Mouse (Mus musculus) spleen, adult 2 months (tissue): ENCODE data around the gene Fnip1. TPM values are rescaled to one million over a fixed set of nuclear protein-coding genes. Genes with fewer than 3 reads are reported as not detected.
A peak's percentile ranks its signal among the peaks of the same experiment; 100 is the strongest.

ENCODE experiments used
- DNase-seq, 2 experiments: peaks; one replicate each; pipeline versions ENCODE4 v3.0.0 to v3.0.0-alpha.2; 2012 to 2021; ENCODE audit warnings: low spot score in 2 of 2, low read depth in 1 of 2
- H3K27ac ChIP-seq: fragments of 200-500 bp; 2 replicates; pipeline ENCODE4 v1.5.1; 2012; ENCODE audit warnings: low read length, inconsistent platforms; ENCODE audit not compliant: insufficient read depth
- H3K27me3 ChIP-seq: fragments of 200-500 bp; 2 replicates; pipeline ENCODE4 v1.6.1; 2012; ENCODE audit warnings: mild to moderate bottlenecking, moderate library complexity, low read length, inconsistent platforms; ENCODE audit not compliant: control insufficient read depth, insufficient read depth
- H3K36me3 ChIP-seq: fragments of 200-500 bp; 2 replicates; pipeline ENCODE4 v1.6.1; 2012; ENCODE audit warnings: mild to moderate bottlenecking, low read length, inconsistent platforms; ENCODE audit not compliant: control insufficient read depth, insufficient read depth
- H3K4me1 ChIP-seq: fragments of 200-500 bp; 2 replicates; pipeline ENCODE4 v1.6.1; 2011; ENCODE audit warnings: inconsistent platforms; ENCODE audit not compliant: control insufficient read depth, insufficient read depth, insufficient read length
- H3K4me3 ChIP-seq: fragments of 200-500 bp; 2 replicates; pipeline ENCODE4 v1.5.1; 2011; ENCODE audit warnings: mild to moderate bottlenecking, inconsistent platforms; ENCODE audit not compliant: insufficient read depth, insufficient read length; ENCODE audit errors: extremely low read depth
- CTCF ChIP-seq: fragments of 200-500 bp; IDR thresholded peaks from 2 replicates; pipeline ENCODE4 v1.5.1; 2011; ENCODE audit warnings: mild to moderate bottlenecking, inconsistent platforms; ENCODE audit not compliant: insufficient read depth, insufficient read length, insufficient replicate concordance; ENCODE audit errors: extremely low read depth
- POLR2A ChIP-seq: fragments of 200-500 bp; IDR thresholded peaks from 2 replicates; pipeline ENCODE4 v1.6.1; 2011; ENCODE audit warnings: low read depth, low read length, inconsistent platforms
- WGBS: fragments of 180-500 bp; shearing (Covaris S2); methylation state at CpG from one replicate; pipeline ENCODE4 v1.1.7; 2018; 5-methylcytosine and 5-hydroxymethylcytosine counted together
- polyA plus RNA-seq: library from polyadenylated mRNA; depleted of rRNA; stranded (reverse); fragments of >200 nt; gene quantifications from 2 replicates; pipeline ENCODE4 v1.2.3, GENCODE M21; 2012

Fnip1 gene
- polyA plus RNA-seq, 1 experiment, result 1.1 TPM

DNA sequence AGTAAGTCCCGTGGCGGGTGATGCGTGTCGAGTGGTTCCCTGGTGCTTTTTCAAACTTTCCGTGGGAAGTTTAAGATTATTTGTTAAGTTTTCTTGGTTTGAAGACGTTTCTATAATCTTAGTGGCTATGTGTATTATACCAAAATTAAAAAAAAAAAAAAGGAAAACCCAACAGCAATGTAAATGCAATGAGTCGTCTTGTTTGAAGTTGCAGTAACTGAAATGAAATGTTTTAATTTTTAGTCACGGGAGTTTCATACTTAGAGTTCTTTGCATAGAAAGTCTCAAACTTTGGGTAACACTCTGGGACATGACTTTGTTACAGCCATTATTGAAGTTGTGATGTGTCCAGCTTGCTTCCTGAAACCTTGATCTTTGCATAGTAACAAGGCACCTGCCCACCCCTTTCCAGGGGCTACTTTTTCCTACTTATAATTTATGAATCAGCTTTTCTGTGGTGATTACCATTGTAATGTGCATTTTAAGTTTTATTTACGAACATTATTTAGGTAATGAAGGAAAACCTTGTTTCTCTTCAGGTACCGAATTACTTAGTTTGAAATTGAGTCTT, 85.5 kb downstream of the Fnip1 start:
- WGBS, result 4% methylated on average over 10 of the region's 10 CpGs
- H3K4me1 ChIP-seq, result peaks cover 25% of the 10 kb centered on the region
- H3K36me3 ChIP-seq, result no peaks in the 10 kb centered on the region
- TF ChIP-seq CTCF, result no peak
- TF ChIP-seq POLR2A, result no peak
- DNase-seq, result no peak
- H3K4me3 ChIP-seq, result peak overlapping the region; percentile 89
- H3K27me3 ChIP-seq, result no peaks in the 10 kb centered on the region
- H3K27ac ChIP-seq, result peak overlapping the region; percentile 99

- DNase-seq, result no peak
- 6% methylated on average over 2 of the region's 2 CpGs for WGBS
- H3K4me3 ChIP-seq, result no peak overlapping the region
- H3K27ac ChIP-seq, result no peak overlapping the region
- H3K27me3 ChIP-seq, result no peaks in the 10 kb centered on the region
- TF ChIP-seq CTCF (no peak), POLR2A (no peak)
- no peaks in the 10 kb centered on the region for H3K36me3 ChIP-seq
- H3K4me1 ChIP-seq, result peaks cover 20% of the 10 kb centered on the region
Observed at GRCm38 (mm10) chr11:54528002-54528401, 90.0 kb downstream of the Fnip1 start.

DNA sequence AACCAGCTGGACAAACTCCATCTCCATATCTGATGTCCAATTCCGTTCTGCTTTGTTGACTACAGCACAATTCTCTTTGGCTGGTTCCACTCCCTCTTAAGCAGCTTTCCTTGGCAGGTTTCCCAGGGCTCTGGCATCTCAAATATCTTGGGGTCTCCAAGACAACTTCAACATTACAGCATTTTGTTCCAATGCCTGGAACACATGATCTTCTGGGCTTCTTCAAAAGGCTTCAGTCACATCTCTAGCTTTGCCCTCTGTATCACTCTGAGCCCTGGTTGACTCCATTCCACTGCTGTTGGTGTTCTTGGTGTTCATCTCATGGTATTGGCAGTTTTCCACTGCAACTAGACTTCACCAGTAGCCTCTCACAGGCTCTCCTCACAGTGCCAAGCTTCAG, 92.4 kb downstream of the Fnip1 start:
- WGBS, result 82% methylated on average over 1 of the region's 1 CpGs
- Histone ChIP-seq H3K4me3 (no peak overlapping the region), H3K36me3 (no peaks in the 10 kb centered on the region), H3K27ac (no peak overlapping the region), H3K27me3 (no peaks in the 10 kb centered on the region), H3K4me1 (peaks cover 15% of the 10 kb centered on the region)
- no peak for DNase-seq
- TF ChIP-seq POLR2A (no peak), CTCF (no peak)

GRCm38 (mm10) chr11:54530916-54531315, 92.9 kb downstream of the Fnip1 start:
- DNase-seq, result no peak
- H3K4me3 ChIP-seq, result no peak overlapping the region
- H3K36me3 ChIP-seq, result no peaks in the 10 kb centered on the region
- no peaks in the 10 kb centered on the region for H3K27me3 ChIP-seq
- H3K27ac ChIP-seq, result no peak overlapping the region
- whole genome bisulfite sequencing, result 81% methylated on average over 1 of the region's 1 CpGs
- TF ChIP-seq CTCF (no peak), POLR2A (no peak)
- peaks cover 15% of the 10 kb centered on the region for H3K4me1 ChIP-seq

DNA sequence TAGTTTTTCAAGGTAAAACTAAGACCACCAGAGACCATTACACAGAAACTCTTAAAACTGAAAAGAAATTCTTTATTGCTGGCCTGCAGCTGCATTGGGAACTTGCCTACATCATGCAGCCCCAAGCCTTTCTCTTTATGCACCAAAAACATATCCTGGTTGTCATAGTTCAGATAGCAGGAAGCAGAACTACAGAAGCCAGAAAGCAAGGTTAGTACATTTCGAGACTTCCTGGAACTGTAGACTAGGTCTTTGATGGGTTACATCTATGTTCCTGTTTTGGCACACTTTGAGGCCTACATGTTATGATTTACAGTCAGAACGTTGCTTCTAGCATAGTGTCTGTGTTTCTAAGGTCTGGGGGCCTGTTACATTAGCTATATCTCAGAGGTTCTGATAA, 95.8 kb downstream of the Fnip1 start:
- peak in 1 of 2 experiments; percentile 52 for DNase-seq
- no peak overlapping the region for H3K27ac ChIP-seq
- no peak for TF ChIP-seq CTCF
- TF ChIP-seq POLR2A, result no peak
- H3K4me3 ChIP-seq, result no peak overlapping the region
- H3K27me3 ChIP-seq, result no peaks in the 10 kb centered on the region
- WGBS, result 3% methylated on average over 2 of the region's 2 CpGs
- H3K4me1 ChIP-seq, result peaks cover 11% of the 10 kb centered on the region
- H3K36me3 ChIP-seq, result no peaks in the 10 kb centered on the region

DNA sequence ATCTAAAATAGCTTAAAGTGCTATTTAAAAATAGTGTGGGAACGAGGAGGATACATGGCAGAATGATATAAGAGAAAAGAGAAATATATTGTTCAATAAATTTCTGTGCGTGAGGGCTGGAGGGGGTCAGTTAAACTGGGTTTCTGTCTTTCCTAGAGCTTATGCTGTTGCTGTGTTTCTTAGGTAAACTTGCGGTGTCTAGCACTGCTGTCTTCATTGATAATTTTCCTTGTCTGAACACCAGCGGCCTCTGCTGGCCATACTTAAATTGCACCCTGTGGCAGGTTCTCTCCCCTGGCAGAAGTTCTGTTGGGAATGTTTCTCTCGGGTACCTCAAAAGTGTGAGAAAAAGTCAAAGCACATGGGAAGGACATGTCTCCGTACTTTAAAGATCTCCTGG, 96.9 kb downstream of the Fnip1 start:
- DNase-seq, result peak; percentile 49 to 76
- Histone ChIP-seq H3K27ac (no peak overlapping the region), H3K4me1 (peaks cover 11% of the 10 kb centered on the region)

DNA sequence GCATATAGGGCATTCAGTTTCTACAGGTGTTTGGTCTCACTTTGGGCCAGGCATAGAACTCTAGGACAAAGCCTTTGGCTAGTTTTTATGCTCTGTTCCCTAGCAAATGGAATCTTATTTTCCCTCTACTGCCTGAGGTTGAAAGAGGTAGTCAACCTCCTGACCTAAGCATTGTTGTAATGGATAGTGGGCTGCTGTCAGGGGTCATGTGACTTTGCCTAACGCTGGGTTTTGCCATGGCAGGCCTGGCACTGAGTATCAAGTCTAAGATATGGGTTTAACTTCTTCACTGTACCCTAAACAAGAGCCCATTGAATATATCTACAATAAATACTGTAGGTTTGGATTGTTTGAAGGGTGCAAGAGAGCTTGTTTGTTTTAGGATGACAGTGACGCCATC, 101.0 kb downstream of the Fnip1 start:
- no peak overlapping the region for H3K4me3 ChIP-seq
- DNase-seq, result no peak
- peaks cover 5% of the 10 kb centered on the region for H3K4me1 ChIP-seq
- H3K36me3 ChIP-seq, result no peaks in the 10 kb centered on the region
- H3K27ac ChIP-seq, result no peak overlapping the region
- H3K27me3 ChIP-seq, result no peaks in the 10 kb centered on the region
- 77% methylated on average over 2 of the region's 2 CpGs for WGBS
- no peak for TF ChIP-seq POLR2A
- no peak for TF ChIP-seq CTCF

More for the DNA sequence above, 96.9 kb downstream of the Fnip1 start:
- TF ChIP-seq CTCF (peak; percentile 68; the same call in 1 of the 2 replicates), POLR2A (no peak)
- H3K27me3 ChIP-seq, result no peaks in the 10 kb centered on the region
- H3K4me3 ChIP-seq, result no peak overlapping the region
- no peaks in the 10 kb centered on the region for H3K36me3 ChIP-seq
- WGBS, result 36% methylated on average over 6 of the region's 6 CpGs
